In genomic region chr13:34395010-34395409, GRCm38 (mm10) we compare ENCODE assay signal across 17 mouse cellular contexts.
"Had no signal": no experiment of that assay in that cellular context is flagged by ENCODE, and none has a peak within 500 bp of the region (broad histone marks: within the 10 kb centered on the region; RNA-seq: fewer than 3 reads in every experiment).

No protein-coding gene starts in this region.

- H3K4me1 ChIP-seq: kidney, embryonic 15.5 days; stomach, embryonic 15.5 days had no signal

- ATAC-seq: lung, postnatal 0 days; midbrain, embryonic 13.5 days; midbrain, embryonic 16.5 days had no signal

- H3K36me3 ChIP-seq: kidney, embryonic 15.5 days; liver, embryonic 13.5 days; midbrain, embryonic 10.5 days; midbrain, embryonic 13.5 days; neural tube, embryonic 13.5 days; stomach, embryonic 15.5 days had no signal

- DNase-seq: kidney, adult 8-10 months; liver, embryonic 13.5 days; lung, postnatal 36 days; retina, postnatal 1 day; right cerebral cortex, postnatal 25 days; spleen, adult 18-20 months; thymus, postnatal 25 days had no signal

- H3K9ac ChIP-seq: kidney, embryonic 15.5 days; liver, embryonic 13.5 days; lung, embryonic 14.5 days; midbrain, embryonic 13.5 days; neural tube, embryonic 13.5 days; stomach, embryonic 15.5 days had no signal

- H3K4me2 ChIP-seq: kidney, embryonic 15.5 days; liver, embryonic 13.5 days; lung, embryonic 14.5 days; midbrain, embryonic 13.5 days; neural tube, embryonic 13.5 days; stomach, embryonic 15.5 days had no signal

- H3K27ac ChIP-seq: kidney, embryonic 15.5 days; liver, embryonic 13.5 days; midbrain, embryonic 10.5 days; midbrain, embryonic 13.5 days; neural tube, embryonic 13.5 days; stomach, embryonic 15.5 days had no signal

- H3K9me3 ChIP-seq: kidney, embryonic 15.5 days; liver, embryonic 13.5 days; megakaryocyte, embryonic 14.5 days; midbrain, embryonic 10.5 days; midbrain, embryonic 13.5 days; neural tube, embryonic 13.5 days; stomach, embryonic 15.5 days had no signal

- H3K4me3 ChIP-seq: kidney, embryonic 15.5 days; liver, embryonic 13.5 days; megakaryocyte, embryonic 14.5 days; midbrain, embryonic 10.5 days; midbrain, embryonic 13.5 days; myocyte; neural tube, embryonic 13.5 days; stomach, embryonic 15.5 days had no signal

- H3K27me3 ChIP-seq: kidney, embryonic 15.5 days; liver, embryonic 13.5 days; midbrain, embryonic 13.5 days; neural tube, embryonic 13.5 days; stomach, embryonic 15.5 days had no signal
